Mouse (Mus musculus) regulatory T cell (primary cell): ENCODE results near the gene Phgr1.

Source experiments
- in situ Hi-C: fragments of 300-600 bp; cut with MboI, MseI; formaldehyde crosslinking; loops from one replicate; pipeline ENCODE4 v1.15.1; 2025; ENCODE audit warnings: high pct_unique_total_duplicates

Gene Phgr1

DNA sequence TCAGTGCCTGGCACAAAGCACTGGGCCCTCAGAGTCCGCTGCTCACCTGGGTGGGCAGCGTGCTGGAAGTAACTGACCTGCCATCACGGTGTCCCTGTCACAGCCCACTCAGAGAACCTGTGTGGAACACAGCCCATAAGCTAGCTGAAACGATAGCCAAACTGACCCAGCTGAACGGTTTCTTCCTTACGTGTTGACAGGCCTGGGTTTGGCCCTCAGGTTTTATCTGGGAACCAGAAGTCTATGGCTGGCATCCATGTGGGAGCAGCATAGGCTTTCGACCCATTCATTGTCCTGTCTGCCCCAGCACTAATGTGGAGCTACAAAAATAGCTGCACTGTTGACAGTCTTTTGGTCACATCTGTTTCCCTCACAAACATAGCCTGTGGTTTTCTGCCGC is 22.1 kb upstream of the Phgr1 start:
- in situ Hi-C loops = loop anchor here (25.0 kb wide), 1 partner anchor 137 kb away; no protein-coding TSS in a partner anchor

DNA sequence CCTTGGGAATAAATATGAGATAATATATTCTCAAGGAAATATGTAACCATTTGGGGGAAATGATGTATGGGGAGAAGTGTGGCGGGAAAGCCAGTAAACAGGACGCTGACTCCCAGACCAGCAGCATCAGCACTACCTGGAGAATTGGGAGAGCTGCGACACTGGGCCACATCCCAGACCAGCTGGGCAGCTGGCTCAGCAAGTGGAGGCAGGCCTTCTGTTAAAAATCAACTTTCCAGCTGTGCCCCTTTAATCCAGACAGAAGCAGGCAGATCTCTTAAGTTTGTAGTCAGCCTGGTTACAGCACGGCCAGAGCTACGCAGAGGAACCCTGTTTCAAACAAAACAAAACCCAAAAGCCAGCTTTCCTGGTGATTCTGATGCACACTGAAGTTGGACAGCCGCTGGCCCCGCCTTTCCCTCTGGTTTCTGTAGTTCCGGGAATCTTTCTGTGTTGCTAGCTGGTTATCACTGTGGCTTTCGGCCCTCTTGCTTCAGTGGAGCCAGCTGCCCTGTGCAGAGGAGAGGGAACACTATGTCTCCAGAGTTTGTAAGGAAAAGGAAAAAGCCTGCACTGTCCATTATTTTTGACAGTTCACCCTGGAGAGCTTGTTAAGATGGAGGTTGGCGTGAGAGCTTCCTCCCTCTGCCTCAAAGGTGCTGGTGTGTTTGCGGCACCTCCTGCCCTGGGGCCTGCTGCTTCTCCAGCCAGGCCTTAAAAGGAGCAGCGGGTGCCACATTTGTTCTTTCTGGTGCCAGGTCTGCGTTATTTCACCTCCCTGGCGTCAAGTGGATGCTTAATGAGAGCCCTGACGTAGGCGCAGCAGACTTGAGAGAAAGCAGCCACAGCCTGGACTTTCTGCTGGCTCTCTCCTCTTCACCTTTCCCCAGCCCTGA is 20.4 kb upstream of the Phgr1 start:
- in situ Hi-C loops = loop anchor here (25.0 kb wide), 1 partner anchor 135 kb away; no protein-coding TSS in a partner anchor

DNA sequence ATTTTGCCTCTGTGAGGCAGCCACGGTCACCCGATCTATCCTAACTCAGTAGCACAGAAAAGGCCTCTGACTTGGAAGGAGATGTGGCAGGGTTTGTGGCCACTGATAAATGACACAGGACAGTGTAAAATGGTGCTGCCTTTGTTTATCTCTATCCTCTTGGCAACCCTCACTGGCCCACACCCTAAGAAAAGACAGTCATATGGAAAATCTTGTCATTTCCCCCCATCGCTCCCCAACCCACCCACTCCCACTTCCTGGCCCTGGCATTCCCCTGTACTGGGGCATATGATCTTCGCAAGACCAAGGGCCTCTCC is 19.8 kb upstream of the Phgr1 start:
- in situ Hi-C loops = loop anchor here (25.0 kb wide), 1 partner anchor 135 kb away; no protein-coding TSS in a partner anchor

- in situ Hi-C loops = loop anchor here (25.0 kb wide), 1 partner anchor 133 kb away; no protein-coding TSS in a partner anchor
These were observed 18.4 kb upstream of the Phgr1 start for GRCm38 (mm10) chr2:118754143-118754542.

DNA sequence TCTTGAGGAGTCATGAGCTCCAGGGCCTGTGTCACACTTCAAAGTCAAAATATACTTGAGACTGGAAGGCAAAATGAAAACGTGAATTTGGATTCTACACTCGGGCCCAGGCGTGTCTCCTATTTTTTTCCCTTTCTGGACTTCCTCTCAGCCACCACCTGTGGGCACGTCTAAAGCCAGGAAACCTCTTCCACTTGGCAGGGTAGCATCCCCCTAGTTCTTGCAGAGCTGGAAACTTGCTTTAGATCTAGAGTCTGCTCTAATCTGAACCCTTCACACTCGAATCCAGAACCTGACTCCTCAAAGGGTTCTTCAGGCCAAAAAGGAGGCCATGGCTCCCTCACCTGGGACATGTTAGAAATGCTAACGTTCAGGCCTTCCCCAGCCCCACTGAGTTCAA is 17.2 kb upstream of the Phgr1 start:
- in situ Hi-C loops = loop anchor here (5.0 to 25.0 kb wide), 3 partner anchors 53 to 132 kb away; partner anchors contain the start of gene Ankrd63

GRCm38 (mm10) chr2:118756103-118756502 is 16.5 kb upstream of the Phgr1 start:
- in situ Hi-C loops = loop anchor here (5.0 to 25.0 kb wide), 3 partner anchors 54 to 131 kb away; partner anchors contain the start of gene Ankrd63

- in situ Hi-C loops = loop anchor here (5.0 to 25.0 kb wide), 4 partner anchors 58 to 935 kb away; partner anchors contain the start of gene Ankrd63
These were observed 12.7 kb upstream of the Phgr1 start for GRCm38 (mm10) chr2:118759828-118760227.

- in situ Hi-C loops = loop anchor here (10.0 to 25.0 kb wide), 2 partner anchors 127 to 936 kb away; no protein-coding TSS in a partner anchor
These were observed 12.1 kb upstream of the Phgr1 start for GRCm38 (mm10) chr2:118760311-118761025.

- in situ Hi-C loops = loop anchor here (10.0 to 25.0 kb wide), 2 partner anchors 126 to 937 kb away; no protein-coding TSS in a partner anchor
These were observed 11.2 kb upstream of the Phgr1 start for GRCm38 (mm10) chr2:118761358-118761757.

DNA sequence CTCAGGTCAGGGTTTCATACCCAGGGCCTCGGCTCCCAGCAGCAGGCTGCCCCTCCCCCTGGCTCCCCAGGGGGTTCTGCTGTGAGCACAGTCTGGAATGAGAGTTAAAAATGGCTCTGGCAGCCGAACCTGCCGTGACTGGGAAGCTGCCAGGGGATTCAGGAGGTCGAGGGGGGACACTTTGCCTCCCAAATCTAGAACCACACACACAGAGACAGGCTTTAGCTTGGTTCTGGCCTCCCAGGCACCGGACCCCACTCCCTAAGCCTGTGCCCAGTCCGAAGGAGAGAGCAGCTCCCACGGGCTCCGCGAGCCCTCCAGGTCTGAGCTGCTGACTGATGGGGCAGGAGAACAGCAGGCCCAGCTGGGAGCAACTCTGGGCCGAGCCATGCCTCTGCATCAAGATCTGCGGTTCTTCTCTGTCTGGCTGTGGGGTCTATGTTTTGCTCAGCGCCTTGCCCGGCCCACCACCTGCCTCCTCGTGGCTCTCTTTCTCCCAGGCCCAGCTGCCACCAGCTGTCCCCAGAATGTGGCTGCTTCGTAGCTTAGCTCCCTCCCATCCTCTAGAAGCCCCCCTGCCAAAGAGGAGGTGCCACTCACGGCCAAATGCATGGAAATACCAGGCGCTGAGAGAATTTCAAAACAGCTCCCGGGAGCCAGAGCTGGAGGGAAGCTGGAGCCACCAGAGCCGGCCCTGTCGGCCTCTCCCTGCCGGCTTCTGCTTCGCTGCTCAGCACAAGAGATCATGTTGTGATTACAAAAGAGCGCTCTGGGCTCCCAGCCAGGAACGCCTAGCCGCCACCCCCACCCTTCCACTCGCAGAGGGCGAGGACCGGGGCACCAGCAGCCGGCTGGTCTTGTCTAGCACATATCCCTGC is 10.4 kb upstream of the Phgr1 start, which contains the start of gene Ccdc9b:
Gene Ccdc9b, minus strand, starts transcription at position 756 of the 878 bp plus-strand sequence.
- in situ Hi-C loops = loop anchor here (10.0 to 25.0 kb wide), 2 partner anchors 125 to 937 kb away; no protein-coding TSS in a partner anchor

- in situ Hi-C loops = loop anchor here (10.0 to 25.0 kb wide), 2 partner anchors 125 to 938 kb away; no protein-coding TSS in a partner anchor
These were observed 9.8 kb upstream of the Phgr1 start for GRCm38 (mm10) chr2:118762784-118763148.

DNA sequence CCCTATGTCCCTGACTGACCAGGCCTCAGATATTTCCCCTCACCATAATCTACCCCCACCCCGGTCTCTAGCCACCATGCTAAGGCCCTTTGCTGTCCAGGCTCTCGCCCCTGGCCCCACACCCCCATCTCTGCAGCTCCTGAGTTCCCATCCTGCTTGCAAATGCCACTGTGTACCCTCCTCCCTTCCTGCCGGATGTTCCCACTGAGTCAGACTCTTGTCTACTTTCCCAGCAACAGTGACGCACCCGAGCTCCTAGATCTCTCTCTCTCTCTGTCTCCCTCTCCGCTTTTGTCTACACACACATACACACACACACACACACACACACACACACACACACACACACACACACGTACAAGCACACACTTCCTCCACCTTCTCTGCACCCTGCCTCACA is 9.1 kb upstream of the Phgr1 start:
- in situ Hi-C loops = loop anchor here (10.0 to 25.0 kb wide), 2 partner anchors 124 to 939 kb away; no protein-coding TSS in a partner anchor

DNA sequence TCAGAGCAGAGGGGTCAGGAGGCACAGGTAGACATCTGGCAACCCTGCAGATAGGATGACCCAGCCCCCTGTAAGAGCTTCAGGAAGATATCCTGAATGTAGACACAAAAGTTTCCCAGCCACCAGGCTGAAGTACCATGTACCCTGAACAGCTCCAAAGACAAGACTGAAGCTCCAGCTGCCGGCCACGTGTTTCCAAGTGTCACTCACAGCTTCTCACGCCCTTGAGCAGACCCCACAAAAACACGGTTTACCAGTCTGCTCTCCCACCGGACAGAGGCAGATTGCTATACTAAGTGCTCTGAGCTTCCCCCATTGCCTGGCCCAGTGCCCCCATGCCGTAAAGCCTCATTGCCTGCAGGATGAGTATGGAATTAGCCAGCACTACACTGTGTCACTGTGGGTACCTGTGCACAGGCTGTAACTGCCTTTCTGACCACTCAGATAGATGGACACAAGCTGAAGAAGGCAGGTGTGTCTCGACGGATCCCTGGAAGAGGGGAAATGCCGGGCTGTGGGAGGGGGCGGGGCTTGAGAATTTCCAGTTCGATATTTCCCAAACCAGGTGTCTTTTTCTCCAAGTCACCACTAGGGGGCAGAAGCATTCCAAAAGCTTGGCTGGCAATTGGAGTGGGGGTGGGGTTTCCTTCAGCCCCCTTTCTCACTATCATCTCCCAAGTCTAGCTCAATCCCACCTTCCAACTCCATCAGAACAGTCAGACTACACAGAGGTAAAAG is 8.3 kb upstream of the Phgr1 start:
- in situ Hi-C loops = loop anchor here (10.0 to 25.0 kb wide), 2 partner anchors 123 to 939 kb away; no protein-coding TSS in a partner anchor

GRCm38 (mm10) chr2:118764875-118765274 is 7.7 kb upstream of the Phgr1 start:
- in situ Hi-C loops = loop anchor here (10.0 to 25.0 kb wide), 2 partner anchors 122 to 940 kb away; no protein-coding TSS in a partner anchor

GRCm38 (mm10) chr2:118766041-118767033 is 6.2 kb upstream of the Phgr1 start:
- in situ Hi-C loops = loop anchor here (10.0 to 25.0 kb wide), 2 partner anchors 121 to 942 kb away; no protein-coding TSS in a partner anchor

GRCm38 (mm10) chr2:118774536-118774935 is 2.0 kb downstream of the Phgr1 start:
- in situ Hi-C loops = loop anchor here (25.0 kb wide), 1 partner anchor 113 kb away; no protein-coding TSS in a partner anchor

DNA sequence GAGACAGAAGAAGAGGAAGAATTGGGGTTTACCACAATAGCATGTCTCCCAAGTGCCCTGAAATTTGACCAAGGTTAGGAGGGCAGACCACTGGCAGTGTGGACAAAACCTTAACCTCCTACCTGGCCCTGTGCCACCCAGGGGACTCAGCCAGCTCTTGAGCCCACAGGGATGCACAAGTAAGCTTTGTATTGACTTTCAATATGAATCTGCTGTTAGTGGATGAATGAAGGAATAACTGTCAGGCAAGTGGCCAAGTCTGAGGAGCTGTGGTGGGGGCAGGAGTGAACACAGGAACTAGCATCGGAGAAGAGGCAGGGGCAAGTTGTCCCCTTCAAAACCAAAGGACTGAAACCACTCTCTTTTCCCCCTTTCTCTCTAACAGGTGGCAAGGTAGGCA is 2.8 kb downstream of the Phgr1 start:
- in situ Hi-C loops = no loop called here

- in situ Hi-C loops = no loop called here
These were observed 3.3 kb downstream of the Phgr1 start for GRCm38 (mm10) chr2:118775846-118776245.
